Mouse (Mus musculus): ENCODE data around the gene Cnnm4.
"Not testable (repeated sequence)": the region's sequence is repeated elsewhere in the genome, so short reads cannot be mapped to it uniquely, and the experiment has no call there.

The Cnnm4 gene

DNA sequence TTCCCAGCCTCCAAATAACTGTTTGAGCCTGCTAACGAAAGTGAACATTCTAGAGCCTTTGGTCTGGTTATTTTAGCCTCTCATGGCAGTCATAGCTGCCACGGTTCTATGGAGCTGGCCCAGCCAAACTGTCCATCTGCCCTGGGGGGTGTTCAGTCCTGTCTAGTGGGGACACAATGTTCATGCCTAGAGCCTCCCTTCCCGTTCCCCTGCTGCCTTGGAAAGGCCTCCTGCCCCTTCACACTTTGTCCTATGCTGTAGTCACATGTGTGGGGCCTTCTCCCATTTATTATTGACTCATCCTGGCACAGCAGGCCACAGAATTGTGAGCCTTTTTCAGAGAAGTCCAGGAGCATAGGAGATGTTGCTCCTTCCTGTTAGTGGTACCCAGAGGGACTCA is 46.8 kb downstream of the Cnnm4 start:
- DNase-seq, result no peak

DNA sequence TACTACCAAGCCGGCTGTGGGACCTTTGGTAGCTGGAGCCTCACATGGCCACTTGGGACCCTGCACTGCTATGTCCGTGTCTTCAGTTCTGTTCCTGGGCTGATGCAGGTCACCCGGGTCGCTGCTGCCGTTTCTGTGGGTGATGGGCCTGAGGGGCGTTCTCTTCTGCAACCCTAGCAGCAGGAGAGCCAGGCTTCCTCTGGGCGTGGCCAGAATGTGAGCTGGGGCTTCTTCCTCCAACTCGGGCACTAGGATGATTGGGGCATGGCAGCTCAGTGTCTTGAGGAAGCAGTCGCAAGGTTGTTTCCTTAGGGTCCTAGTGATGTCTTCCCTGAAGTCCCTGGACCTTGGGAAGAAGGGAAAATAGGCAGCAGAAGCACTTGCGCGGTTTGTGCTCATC is 48.2 kb downstream of the Cnnm4 start:
- DNase-seq, result no peak

DNA sequence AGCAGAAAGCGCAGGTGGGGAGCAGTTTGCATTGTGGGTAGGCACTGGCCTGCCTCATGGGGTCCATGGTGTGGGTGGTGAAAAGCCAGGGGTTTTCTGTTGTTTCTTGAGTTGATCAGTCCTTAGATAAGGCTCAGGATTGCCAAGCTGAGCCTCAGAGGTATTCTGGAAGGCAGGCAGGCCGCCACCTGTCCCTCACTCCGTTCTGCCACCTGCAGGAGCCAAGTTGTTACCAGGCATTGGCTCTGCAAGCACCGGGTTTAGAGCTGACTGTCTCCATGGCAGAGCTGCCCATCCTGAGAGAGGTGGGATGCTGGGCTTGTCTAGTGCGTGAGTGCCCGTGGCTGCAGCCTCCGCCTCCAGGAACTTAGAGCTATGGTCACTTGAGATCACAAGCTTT is 50.8 kb downstream of the Cnnm4 start:
- DNase-seq, result no peak

DNA sequence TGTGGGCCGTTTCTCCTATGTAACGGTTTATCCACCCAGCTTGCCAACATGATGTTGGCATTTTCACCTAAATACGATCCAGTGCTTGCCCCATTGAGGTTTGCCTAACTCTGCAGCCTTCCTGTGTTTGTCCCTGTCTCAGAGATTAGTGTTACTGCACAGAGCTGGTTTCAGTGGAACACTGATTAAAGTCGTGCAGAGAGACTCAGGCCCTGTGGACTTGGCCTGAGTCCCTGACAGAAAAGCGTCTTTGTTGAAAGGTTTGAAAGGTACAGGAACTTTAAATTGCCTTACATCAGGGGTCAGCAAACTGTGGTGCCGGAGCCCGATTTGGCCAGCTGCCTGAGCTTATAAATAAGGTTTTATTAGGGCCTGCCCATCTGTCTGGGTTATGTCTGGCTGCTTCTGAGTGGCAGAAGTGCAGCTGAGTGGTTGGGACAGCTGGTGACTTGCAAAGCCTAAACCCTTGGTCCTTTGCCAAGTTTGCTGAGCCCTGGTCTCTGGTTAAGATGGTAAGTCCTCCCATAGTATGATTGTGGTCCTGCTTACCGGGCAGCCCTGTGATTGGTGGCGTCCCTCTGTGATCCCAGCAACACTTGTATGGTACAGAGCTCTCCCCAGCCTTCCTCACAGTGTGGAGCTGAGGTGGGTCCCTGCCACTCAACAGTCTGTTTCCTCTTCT is 52.1 kb downstream of the Cnnm4 start:
- no peak for DNase-seq

DNA sequence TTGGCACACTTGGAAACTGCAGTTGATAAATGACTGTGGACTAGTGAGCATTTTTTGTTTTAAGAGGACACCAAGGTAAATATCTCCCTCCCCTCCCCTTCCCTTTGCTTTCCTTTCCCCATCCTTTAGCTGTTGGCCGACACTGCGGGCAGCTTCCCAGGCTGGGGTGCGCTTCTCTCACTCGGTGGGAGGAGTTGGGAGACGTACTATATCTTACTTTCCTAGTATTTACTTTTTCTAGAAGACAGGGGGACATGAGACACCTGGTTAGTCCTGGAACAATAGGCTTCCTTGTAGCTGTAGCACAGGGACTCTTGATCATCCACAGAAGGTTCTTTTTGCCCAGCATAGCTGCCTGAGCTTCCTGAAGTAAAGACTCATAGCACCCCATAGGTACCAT is 52.6 kb downstream of the Cnnm4 start:
- no peak for DNase-seq

DNA sequence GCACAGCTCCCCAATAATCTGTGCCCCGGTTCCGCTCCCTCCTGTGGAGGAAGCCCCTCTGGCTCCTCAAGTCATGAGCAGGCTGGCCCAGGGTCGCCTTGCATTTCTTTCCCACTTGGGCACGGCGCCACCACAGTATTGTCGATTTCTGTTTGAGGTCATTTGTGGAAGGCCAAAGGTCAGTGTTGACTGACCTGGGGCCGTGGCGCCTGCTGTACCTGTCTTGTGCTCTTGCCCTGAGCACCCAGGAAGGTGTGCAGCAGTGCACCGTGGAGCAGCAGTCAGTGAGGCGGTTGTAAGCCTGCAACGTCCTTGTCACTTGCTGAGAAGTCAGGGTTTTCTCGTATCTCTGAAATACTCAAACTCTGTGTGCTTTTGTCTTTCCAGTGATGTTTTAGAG is 54.4 kb downstream of the Cnnm4 start:
- no peak for DNase-seq

DNA sequence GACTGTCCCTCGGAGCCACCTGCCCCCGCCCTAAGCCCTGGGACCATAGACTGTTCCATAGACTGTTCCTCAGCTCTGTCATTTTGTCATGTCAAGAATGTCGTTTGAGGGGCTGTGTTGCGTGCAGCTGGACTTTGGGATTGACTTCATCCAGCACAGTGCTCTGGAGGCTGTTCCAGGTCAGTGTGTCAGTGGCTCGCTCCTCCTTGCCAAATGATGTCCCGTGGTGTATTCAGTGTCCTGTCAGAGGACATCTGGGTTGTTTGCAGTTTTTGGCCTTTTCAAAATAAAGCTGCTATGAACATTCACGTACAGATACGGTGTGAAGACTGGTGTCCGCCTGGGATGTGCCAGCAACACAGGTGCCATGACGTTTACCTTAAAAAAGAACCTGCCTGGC is 55.5 kb downstream of the Cnnm4 start:
- DNase-seq, result no peak

DNA sequence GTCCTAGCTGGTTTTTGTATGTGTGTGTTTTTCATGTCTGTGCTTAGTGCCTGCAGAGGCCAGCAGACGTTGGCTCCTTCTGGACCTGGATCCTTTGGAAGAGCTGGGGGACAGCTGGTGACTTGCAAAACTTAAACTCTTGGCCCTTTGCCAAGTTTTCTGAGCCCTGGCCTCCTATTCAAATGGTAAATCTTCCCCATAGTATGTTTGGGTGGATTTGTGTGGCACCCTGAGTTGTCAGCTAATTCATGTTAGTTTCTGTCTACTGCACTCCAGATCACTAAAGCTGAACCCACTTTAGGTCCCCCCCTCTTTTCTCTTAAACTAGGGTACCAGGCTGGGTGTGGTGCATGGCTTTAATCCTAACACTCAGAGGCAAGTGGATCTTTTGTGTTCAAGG is 56.9 kb downstream of the Cnnm4 start:
- DNase-seq, result no peak

DNA sequence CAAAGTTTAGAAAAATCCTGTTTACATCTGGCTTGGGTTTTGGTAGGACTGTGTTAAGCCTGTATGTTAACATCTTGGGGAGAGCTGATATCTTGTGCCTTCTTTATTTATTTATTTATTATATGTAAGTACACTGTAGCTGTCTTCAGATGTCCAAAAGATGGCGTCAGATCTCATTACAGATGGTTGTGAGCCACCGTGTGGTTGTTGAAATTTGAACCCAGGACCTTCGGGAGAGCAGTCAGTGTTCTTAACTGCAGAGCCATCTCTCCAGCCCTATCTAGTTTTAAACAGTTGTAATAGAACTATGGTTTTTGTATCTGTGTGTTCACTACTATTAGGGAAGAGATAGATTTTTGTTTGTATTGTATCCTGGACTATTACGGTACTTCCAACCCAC is 57.9 kb downstream of the Cnnm4 start:
- DNase-seq, result no peak

DNA sequence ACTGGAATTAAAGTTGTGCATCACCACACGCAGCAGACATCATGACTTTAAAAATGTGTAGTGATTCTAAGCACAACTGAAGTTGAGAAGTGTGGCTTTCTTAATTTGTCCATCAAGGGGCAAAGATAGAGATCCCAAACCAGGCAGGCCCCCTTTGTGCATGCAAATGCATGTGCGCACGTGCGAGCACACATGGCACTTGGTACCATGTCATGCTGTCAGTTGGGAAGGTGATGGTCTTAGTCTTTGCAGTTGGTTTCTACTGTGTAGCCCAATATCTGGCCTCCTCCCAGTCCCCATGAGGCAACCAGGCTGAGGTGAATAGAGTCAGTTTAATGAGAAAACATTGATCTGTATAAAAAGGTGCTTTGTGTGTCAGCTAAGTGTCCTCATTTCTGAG is 58.5 kb downstream of the Cnnm4 start:
- no peak for DNase-seq

DNA sequence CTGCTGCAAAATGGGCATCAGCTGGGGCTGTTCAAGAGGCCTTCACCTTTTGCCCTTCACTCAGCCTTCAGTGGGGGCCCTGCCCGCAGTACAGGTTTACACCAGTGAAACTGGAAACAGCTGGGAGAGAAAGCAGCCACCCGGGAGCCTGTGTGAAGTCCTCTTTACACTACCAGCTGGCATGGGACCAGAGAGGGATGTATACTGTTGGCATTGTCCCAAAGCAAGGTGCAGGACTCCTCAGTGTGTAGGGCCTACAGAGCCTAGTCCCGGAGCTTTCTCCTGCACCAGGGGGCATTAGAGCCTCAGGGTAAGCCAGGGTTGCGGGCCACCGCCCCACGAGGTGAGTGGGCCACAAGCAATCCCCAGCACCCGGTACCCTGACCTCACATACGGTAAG is 59.1 kb downstream of the Cnnm4 start:
- DNase-seq, result no peak

DNA sequence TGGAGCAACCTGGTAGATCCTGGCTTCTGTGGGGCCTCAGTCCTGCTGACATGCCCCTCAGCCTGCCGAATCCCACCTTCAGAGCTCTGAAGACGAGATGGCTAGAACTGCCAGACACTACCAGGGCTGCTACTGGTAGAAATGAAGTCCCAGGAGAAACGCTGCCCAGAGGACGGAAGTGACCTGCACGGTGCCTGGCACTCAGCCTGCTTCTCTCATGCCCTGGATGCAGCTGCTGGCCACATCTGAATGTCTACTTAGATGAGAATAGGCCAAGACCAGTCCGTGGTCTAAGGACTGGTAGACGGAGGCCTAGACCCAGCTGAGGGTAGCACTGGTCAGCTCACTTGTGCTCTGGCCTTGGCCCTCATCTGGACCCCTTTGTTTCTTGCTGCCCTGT is 59.5 kb downstream of the Cnnm4 start:
- no peak for DNase-seq

DNA sequence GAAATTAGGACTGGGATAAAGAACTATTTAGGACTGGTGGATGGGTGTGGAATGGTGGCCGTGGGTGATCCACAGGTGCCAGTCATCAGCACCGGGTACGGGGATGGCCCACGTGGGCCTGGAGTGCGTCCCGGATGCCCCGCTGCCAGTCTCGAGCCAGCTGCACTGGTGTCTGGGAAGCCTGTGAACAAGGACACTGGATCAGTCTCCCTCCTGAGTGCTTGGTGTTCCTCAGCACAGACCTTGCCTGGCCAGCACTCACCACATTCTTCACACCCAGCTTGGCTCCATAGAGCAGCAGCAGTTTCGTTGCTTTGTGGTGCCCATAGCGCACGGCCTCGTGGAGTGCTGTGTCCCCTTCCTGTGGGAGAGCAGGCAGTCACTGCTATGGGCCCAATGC is 60.0 kb downstream of the Cnnm4 start:
- no peak for DNase-seq

DNA sequence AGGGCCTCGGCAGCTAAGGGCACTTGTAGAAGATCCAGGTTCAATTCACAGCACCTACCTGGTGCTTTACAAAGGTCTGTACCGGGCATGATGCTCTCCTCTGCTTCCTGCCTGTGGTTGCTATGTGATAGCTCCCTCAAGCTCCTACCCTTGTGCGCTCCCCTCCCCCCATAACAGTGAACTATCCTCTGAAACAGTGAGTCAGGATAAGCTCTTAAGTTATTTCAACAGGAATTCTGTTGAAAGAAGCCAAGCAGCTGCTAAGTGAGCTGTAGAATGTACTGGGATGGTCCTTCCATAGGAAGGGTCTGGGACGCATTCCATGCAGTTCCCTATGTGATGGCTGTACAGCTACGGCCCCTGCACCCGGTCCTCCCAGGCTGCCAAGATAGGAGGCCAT is 62.1 kb downstream of the Cnnm4 start:
- DNase-seq, result no peak

DNA sequence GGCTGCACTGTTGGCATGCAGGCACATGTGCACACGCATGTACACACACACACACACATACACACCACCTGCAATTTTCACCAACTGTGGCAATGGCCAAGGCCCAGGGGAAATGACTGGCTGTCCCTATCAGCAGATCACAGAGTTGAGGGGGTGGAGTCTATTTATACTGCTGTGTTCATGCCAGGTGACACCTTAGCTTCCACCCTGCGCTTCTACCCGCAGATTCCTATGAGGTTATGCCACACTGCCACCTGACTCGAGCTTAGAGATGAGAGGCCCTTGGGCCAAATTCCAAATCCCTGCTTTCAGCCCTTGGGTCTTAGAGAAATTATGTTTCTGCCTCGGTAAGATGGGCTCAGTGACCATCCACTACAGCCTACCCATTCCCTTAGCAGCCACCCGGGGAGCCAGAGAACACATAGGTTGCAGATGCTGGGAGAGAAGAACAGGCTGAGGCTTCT is 63.2 kb downstream of the Cnnm4 start:
- no peak for DNase-seq

DNA sequence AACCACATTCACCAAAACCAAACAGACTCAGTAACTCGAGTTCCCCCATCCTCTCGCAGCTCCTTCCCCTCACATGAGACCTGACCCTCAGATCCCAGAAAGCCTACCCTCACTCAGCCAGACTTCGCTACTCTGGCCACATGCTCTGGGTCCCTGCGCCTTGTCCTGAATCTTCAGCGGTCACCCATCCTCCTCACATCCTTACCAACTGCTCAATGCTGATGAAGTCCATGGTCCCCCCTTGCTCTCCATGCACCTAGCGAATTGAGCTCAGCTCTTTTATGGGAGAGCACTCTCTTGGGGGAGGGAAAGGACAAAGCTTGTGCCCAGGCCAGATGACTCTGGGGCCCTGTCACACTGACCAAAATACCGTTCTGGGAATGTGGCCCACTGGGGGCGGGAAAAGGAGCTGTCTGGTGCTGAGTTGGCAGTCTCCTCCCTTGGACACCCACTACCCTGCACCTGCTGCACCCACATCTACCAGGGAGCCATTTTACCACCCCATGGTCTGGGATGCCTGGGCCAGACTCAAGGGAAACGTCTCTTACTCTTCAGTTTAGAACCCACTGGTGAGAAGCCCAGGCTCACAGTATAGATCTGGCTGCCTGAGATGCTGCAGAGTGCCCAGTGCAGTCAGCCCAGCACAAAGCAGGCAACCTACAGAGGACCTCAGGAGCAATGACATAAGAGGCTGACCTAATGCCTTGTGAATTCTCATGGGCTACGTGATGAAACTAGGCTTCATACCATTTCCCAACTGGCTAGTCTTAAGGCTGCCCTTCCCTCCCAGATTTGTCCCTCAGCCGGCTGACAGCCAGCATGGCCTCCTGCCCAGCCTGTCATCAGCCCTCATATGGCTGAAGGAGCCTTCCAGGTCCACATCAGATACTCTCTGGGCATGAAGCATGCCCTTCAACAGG is 64.3 kb downstream of the Cnnm4 start:
- peak; percentile 60 for DNase-seq

DNA sequence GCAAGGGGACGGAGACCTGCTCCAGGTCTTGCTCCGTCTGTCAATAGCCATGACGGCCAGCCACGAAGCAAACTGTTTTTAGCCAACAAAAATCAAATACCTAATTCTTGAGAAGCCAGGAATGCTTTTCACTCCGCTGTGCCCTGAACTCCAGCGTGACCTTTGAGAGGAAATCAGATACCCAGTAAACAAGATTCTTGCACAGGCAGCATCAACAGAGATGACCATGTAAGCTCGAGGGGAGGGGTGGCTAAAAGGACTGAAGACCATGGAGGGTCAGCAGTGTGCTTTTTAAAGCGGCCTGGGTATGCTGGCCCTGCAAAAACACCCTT is 64.9 kb downstream of the Cnnm4 start:
- DNase-seq, result no peak

DNA sequence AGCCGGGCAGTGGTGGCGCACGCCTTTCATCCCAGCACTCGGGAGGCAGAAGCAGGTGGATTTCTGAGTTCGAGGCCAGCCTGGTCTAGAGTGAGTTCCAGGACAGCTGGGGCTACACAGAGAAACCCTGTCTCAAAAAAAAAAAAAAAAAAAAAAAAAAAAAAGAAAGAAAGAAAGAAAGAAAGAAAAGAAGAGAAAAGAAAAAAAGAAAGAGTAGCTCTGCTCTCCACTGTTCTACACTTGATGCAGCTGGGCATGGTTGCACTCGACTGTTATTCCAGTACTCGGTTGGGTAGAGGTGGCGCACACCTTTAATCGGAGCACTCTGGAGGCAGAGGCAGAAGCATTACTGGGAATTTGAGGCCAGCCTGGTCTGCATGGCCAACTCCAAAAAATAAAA is 65.4 kb downstream of the Cnnm4 start, which contains the start of gene Ankrd23:
Ankrd23 (minus strand) TSS at position 101 of the 400 bp plus-strand sequence.
- not testable (repeated sequence) for DNase-seq

DNA sequence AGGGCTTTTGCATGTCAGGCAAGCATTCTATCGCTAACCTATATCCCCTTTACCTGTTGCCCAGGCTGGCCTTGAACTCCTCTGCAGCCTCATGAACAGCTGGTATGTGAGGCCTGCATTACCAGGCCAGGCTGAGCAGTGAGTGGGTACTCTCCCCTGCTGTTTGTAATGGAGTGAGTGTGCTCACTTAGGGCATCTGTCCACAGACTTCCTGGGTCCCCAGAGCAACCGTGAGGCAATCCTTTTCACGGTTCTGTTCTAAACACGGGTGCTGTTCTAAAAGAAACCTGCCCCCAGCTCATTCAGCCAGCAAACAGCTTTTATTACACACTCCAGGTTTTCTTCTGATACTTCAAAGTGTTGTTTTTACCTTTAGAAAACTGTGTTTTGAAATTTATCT is 67.3 kb downstream of the Cnnm4 start:
- no peak for DNase-seq

DNA sequence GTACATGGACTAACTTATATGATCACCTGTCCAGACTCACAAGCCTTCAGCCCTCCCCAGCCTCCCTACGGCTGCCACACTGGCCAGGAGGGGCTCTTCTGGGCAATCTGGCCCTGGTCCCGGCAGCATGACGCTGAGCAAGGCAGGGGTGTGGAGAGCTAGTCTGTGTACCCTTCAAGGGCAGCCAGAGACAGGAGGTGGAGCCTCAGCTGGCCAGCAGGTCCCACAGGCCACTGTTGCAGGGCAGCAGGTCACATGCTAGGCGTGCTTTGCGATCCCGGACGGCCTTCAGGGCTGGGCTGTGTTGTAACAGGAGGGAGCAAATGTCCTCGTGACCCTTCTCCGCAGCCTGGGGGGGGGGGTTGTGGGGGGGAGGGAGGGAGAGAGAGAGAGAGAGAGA is 67.8 kb downstream of the Cnnm4 start, which contains the start of gene Gm42417:
Gm42417 (minus strand) TSS at position 244 of the 400 bp plus-strand sequence.
- peak; percentile 77 for DNase-seq

DNA sequence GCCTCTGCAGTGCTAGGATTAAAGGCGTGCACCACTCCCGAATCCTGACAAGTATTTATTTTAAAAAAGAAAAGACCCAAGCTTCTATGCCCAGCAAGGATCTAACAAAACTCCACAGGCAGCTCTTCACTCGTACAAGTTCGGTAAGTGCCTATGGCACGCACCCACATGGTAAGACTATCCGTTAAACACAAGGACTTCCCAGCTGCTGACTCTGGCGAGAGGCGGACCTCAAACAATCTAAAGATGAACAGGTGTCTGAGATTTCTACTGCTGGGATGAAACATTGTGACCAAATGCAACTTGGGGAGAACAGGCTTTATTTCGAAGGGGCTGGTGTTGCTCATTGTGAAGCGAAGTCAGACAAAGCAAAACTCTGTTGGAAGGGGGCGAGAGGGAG is 68.7 kb downstream of the Cnnm4 start:
- no peak for DNase-seq

DNA sequence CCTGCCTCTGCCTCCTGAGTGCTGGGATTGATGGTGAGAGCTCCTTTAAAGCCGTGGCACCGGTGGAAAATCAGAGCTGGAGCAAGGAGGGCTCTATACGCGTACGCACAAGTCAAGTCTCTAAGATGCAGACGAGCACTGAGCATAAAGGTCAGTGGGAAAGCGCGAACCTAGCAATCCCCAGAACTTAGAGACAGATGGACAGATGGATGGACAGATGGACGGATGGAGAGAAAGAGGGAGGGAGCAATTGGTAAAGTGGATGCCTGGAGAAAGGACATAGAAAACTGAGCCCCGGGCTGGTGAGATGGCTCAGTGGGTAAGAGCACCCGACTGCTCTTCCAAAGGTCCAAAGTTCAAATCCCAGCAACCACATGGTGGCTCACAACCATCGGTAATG is 69.4 kb downstream of the Cnnm4 start:
- no peak for DNase-seq

DNA sequence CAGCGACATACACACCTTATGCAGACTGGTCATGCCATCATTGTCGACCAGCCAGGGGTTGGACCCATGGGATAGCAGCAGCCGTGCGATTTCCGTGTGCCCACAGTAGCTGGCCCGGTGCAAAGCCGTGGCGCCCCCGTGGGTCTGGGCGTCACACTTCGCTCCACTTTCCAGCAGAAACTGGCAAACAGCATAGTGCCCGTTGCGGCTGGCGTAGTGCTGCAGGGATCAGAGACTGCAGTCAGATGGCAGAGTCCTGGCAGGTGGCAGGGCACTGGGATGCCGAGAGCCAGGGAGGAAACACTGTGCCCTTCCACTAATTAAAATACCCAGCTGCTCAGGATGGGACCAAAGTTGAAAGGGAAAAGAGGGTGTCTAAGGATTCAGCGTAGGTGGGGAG is 70.4 kb downstream of the Cnnm4 start:
- DNase-seq, result no peak

DNA sequence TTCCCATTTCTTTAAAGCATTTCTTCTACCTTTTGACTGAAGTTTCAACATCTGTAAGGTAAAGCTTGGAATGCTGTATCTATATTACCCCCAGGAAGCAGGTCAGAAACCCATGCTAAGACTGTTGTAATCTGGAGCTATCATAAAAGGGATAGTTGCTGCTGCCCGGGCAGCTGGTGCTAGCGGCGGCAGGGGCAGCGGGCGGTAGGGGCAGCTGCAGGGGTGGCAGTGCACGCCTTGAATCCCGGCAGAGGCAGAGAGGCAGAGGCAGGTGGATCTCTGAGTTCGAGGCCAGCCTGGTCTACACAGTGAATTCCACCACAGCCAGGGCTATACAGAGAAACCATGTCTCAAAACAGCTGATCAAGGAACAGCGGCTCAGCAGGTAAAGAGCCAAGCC is 71.5 kb downstream of the Cnnm4 start:
- DNase-seq, result no peak
